Mouse (Mus musculus) kidney, adult 18-20 months (tissue): Measurements from ENCODE around the gene Myo18b.

Source experiments
- DNase-seq: peaks from one replicate; pipeline ENCODE4 v3.0.0; 2021

The Myo18b gene

GRCm38 (mm10) chr5:112796086-112796485 is 100.1 kb downstream of the Myo18b start:
- no peak for DNase-seq

- no peak for DNase-seq
These were observed 104.1 kb downstream of the Myo18b start for GRCm38 (mm10) chr5:112791792-112792780.

- DNase-seq, result no peak
These were observed 105.6 kb downstream of the Myo18b start for GRCm38 (mm10) chr5:112790376-112791111.

- DNase-seq, result no peak
These were observed 107.7 kb downstream of the Myo18b start for GRCm38 (mm10) chr5:112788441-112788840.

GRCm38 (mm10) chr5:112786788-112787187 is 109.4 kb downstream of the Myo18b start:
- DNase-seq, result no peak

GRCm38 (mm10) chr5:112786031-112786430 is 110.1 kb downstream of the Myo18b start:
- no peak for DNase-seq

GRCm38 (mm10) chr5:112781719-112782118 is 114.4 kb downstream of the Myo18b start:
- DNase-seq, result no peak

GRCm38 (mm10) chr5:112781231-112781630 is 114.9 kb downstream of the Myo18b start:
- DNase-seq, result no peak

- DNase-seq, result no peak
These were observed 115.8 kb downstream of the Myo18b start for GRCm38 (mm10) chr5:112780383-112780782.

GRCm38 (mm10) chr5:112776781-112777405 is 119.3 kb downstream of the Myo18b start:
- no peak for DNase-seq

GRCm38 (mm10) chr5:112773429-112773828 is 122.7 kb downstream of the Myo18b start:
- no peak for DNase-seq

GRCm38 (mm10) chr5:112771376-112771901 is 124.7 kb downstream of the Myo18b start:
- no peak for DNase-seq

GRCm38 (mm10) chr5:112769721-112770119 is 126.4 kb downstream of the Myo18b start:
- DNase-seq, result no peak

GRCm38 (mm10) chr5:112769020-112769720 is 127.0 kb downstream of the Myo18b start:
- DNase-seq, result no peak

- no peak for DNase-seq
These were observed 127.6 kb downstream of the Myo18b start for GRCm38 (mm10) chr5:112768556-112768955.

- DNase-seq, result no peak
These were observed 134.6 kb downstream of the Myo18b start for GRCm38 (mm10) chr5:112761415-112762075.

- no peak for DNase-seq
These were observed 140.6 kb downstream of the Myo18b start for GRCm38 (mm10) chr5:112755581-112755980.

- DNase-seq, result no peak
These were observed 146.5 kb downstream of the Myo18b start for GRCm38 (mm10) chr5:112749634-112750033.

GRCm38 (mm10) chr5:112748001-112748719 is 148.0 kb downstream of the Myo18b start:
- no peak for DNase-seq

- DNase-seq, result no peak
These were observed 148.7 kb downstream of the Myo18b start for GRCm38 (mm10) chr5:112747306-112747930.

GRCm38 (mm10) chr5:112745176-112745575 is 151.0 kb downstream of the Myo18b start:
- no peak for DNase-seq
